Mouse (Mus musculus) embryonic facial prominence, embryonic 12.5 days (tissue): Measurements from ENCODE around the gene S1pr3. TPM values are rescaled to one million over a fixed set of nuclear protein-coding genes. Genes with fewer than 3 reads are reported as not detected.

Experiments
- ATAC-seq: fragments of 200-750 bp; cut with Nextera tagmentation; 2 replicates; pipeline ENCODE4 v1.8.0; 2017; ENCODE audit not compliant: insufficient number of reproducible peaks, insufficient read depth, low FRiP score, low TSS enrichment
- H3K27ac ChIP-seq: fragments of 300-500 bp; sonication (generic); 2 replicates; pipeline ENCODE4 v1.5.1; 2016; ENCODE audit warnings: mild to moderate bottlenecking
- H3K27me3 ChIP-seq: fragments of 300-500 bp; sonication (generic); 2 replicates; pipeline ENCODE4 v1.6.1; 2016; ENCODE audit warnings: mild to moderate bottlenecking, moderate library complexity
- H3K36me3 ChIP-seq: fragments of 300-500 bp; sonication (generic); 2 replicates; pipeline ENCODE4 v1.6.1; 2016; ENCODE audit warnings: mild to moderate bottlenecking
- H3K4me1 ChIP-seq: fragments of 300-500 bp; sonication (generic); 2 replicates; pipeline ENCODE4 v1.6.1; 2016
- H3K4me2 ChIP-seq: fragments of 300-500 bp; sonication (generic); replicated peaks from 2 replicates; pipeline ENCODE4 v1.6.1; 2016; ENCODE audit warnings: mild to moderate bottlenecking, moderate library complexity
- H3K4me3 ChIP-seq: fragments of 300-500 bp; sonication (generic); 2 replicates; pipeline ENCODE4 v1.5.1; 2016; ENCODE audit warnings: mild to moderate bottlenecking
- H3K9ac ChIP-seq: fragments of 300-500 bp; sonication (generic); 2 replicates; pipeline ENCODE4 v1.6.1; 2016; ENCODE audit warnings: mild to moderate bottlenecking, moderate library complexity
- H3K9me3 ChIP-seq: fragments of 300-500 bp; sonication (generic); 2 replicates; pipeline ENCODE4 v1.6.1; 2016; ENCODE audit warnings: mild to moderate bottlenecking, moderate library complexity
- WGBS: fragments of 180-500 bp; shearing (Covaris S2); methylation state at CpG from one replicate; pipeline ENCODE4 v1.1.7; 2016; 5-methylcytosine and 5-hydroxymethylcytosine counted together
- polyA plus RNA-seq: library from polyadenylated mRNA; unstranded; fragments of >200 nt; fragmentation: Nextera tagmentation; extraction: Ambion mirVana; gene quantifications from 2 replicates; pipeline ENCODE4 v1.2.1, GENCODE M21; 2016

Gene S1pr3
- polyA plus RNA-seq, 1 experiment from 2014 or later, result 144 TPM

GRCm38 (mm10) chr13:51407541-51408217 lies 760 bp upstream of the S1pr3 start:
- Histone ChIP-seq H3K4me1 (peaks cover 35% of the 10 kb centered on the region), H3K9me3 (no peaks in the 10 kb centered on the region), H3K4me2 (peak overlapping the region; percentile 65), H3K4me3 (peak overlapping the region; percentile 65), H3K36me3 (no peaks in the 10 kb centered on the region), H3K27ac (peak overlapping the region; percentile 83), H3K9ac (peak overlapping the region; percentile 79; the same call in 1 of the 2 replicates), H3K27me3 (no peaks in the 10 kb centered on the region)
- no peak for ATAC-seq
- whole genome bisulfite sequencing, result 20% methylated on average over 13 of the region's 13 CpGs

- ATAC-seq, result no peak
- peak overlapping the region; percentile 65 for H3K4me2 ChIP-seq
- peak overlapping the region; percentile 65 for H3K4me3 ChIP-seq
- WGBS, result 41% methylated on average over 6 of the region's 6 CpGs
- H3K9me3 ChIP-seq, result 0 out of 2 replicates have a peak, but pooled peaks cover 1% of the 10 kb centered on the region
- H3K27me3 ChIP-seq, result no peaks in the 10 kb centered on the region
- peak overlapping the region; percentile 83 for H3K27ac ChIP-seq
- H3K36me3 ChIP-seq, result peaks cover 14% of the 10 kb centered on the region
- peaks cover 44% of the 10 kb centered on the region for H3K4me1 ChIP-seq
- peak overlapping the region; percentile 79 for H3K9ac ChIP-seq
These were observed 1.6 kb downstream of the S1pr3 start for GRCm38 (mm10) chr13:51409936-51410481.

GRCm38 (mm10) chr13:51411243-51411642 lies 2.8 kb downstream of the S1pr3 start:
- H3K4me3 ChIP-seq, result peak overlapping the region; percentile 65
- peaks cover 26% of the 10 kb centered on the region for H3K36me3 ChIP-seq
- peak overlapping the region; percentile 83 for H3K27ac ChIP-seq
- no peak for ATAC-seq
- peak overlapping the region; percentile 79 for H3K9ac ChIP-seq
- 26% methylated on average over 9 of the region's 9 CpGs for WGBS
- 0 out of 2 replicates have a peak, but pooled peaks cover 4% of the 10 kb centered on the region for H3K9me3 ChIP-seq
- H3K4me1 ChIP-seq, result peaks cover 46% of the 10 kb centered on the region
- H3K27me3 ChIP-seq, result no peaks in the 10 kb centered on the region
- peak overlapping the region; percentile 65 for H3K4me2 ChIP-seq

- 14% methylated on average over 12 of the region's 12 CpGs for WGBS
- ATAC-seq, result no peak
- H3K27me3 ChIP-seq, result no peaks in the 10 kb centered on the region
- peak overlapping the region; percentile 65 for H3K4me2 ChIP-seq
- 0 out of 2 replicates have a peak, but pooled peaks cover 4% of the 10 kb centered on the region for H3K9me3 ChIP-seq
- H3K27ac ChIP-seq, result peak overlapping the region; percentile 83
- peak overlapping the region; percentile 65 for H3K4me3 ChIP-seq
- H3K4me1 ChIP-seq, result peaks cover 52% of the 10 kb centered on the region
- peaks cover 28% of the 10 kb centered on the region for H3K36me3 ChIP-seq
- peak overlapping the region; percentile 79 for H3K9ac ChIP-seq
These were observed 3.4 kb downstream of the S1pr3 start for GRCm38 (mm10) chr13:51411696-51412430.

GRCm38 (mm10) chr13:51413461-51413860 lies 5.0 kb downstream of the S1pr3 start:
- peaks cover 54% of the 10 kb centered on the region for H3K4me1 ChIP-seq

GRCm38 (mm10) chr13:51416727-51417126 lies 8.3 kb downstream of the S1pr3 start:
- no peak overlapping the region for H3K9ac ChIP-seq
- ATAC-seq, result no peak
- no peak overlapping the region for H3K4me2 ChIP-seq
- H3K27ac ChIP-seq, result peak overlapping the region; percentile 26; the same call in 1 of the 2 replicates
- 0 out of 2 replicates have a peak, but pooled peaks cover 4% of the 10 kb centered on the region for H3K9me3 ChIP-seq
- 88% methylated on average over 11 of the region's 11 CpGs for WGBS
- peaks cover 63% of the 10 kb centered on the region for H3K36me3 ChIP-seq
- H3K4me1 ChIP-seq, result peaks cover 43% of the 10 kb centered on the region
- no peak overlapping the region for H3K4me3 ChIP-seq
- H3K27me3 ChIP-seq, result no peaks in the 10 kb centered on the region

More at GRCm38 (mm10) chr13:51413461-51413860, 5.0 kb downstream of the S1pr3 start:
- WGBS, result 70% methylated on average over 3 of the region's 3 CpGs
- H3K27me3 ChIP-seq, result no peaks in the 10 kb centered on the region
- H3K4me2 ChIP-seq, result peak overlapping the region; percentile 65
- H3K36me3 ChIP-seq, result peaks cover 31% of the 10 kb centered on the region
- H3K4me3 ChIP-seq, result no peak overlapping the region
- H3K9ac ChIP-seq, result no peak overlapping the region
- no peak for ATAC-seq
- 0 out of 2 replicates have a peak, but pooled peaks cover 4% of the 10 kb centered on the region for H3K9me3 ChIP-seq
- H3K27ac ChIP-seq, result no peak overlapping the region

GRCm38 (mm10) chr13:51417796-51418195 lies 9.4 kb downstream of the S1pr3 start:
- ATAC-seq, result no peak
- Histone ChIP-seq H3K4me1 (peaks cover 33% of the 10 kb centered on the region), H3K27ac (peak overlapping the region; percentile 86), H3K27me3 (no peaks in the 10 kb centered on the region), H3K9me3 (0 out of 2 replicates have a peak, but pooled peaks cover 4% of the 10 kb centered on the region), H3K4me2 (peak overlapping the region; percentile 32), H3K4me3 (0 out of 2 replicates have a peak overlapping the region, but pooled peaks have one; percentile 5), H3K36me3 (peaks cover 74% of the 10 kb centered on the region), H3K9ac (peak overlapping the region; percentile 26)
- 59% methylated on average over 6 of the region's 6 CpGs for WGBS

- no peak overlapping the region for H3K4me3 ChIP-seq
- peaks cover 79% of the 10 kb centered on the region for H3K36me3 ChIP-seq
- H3K4me1 ChIP-seq, result peaks cover 27% of the 10 kb centered on the region
- peak overlapping the region; percentile 32 for H3K4me2 ChIP-seq
- H3K9ac ChIP-seq, result peak overlapping the region; percentile 26
- 0 out of 2 replicates have a peak, but pooled peaks cover 4% of the 10 kb centered on the region for H3K9me3 ChIP-seq
- 0 out of 2 replicates have a peak, but pooled peaks have one; percentile 35 for ATAC-seq
- H3K27ac ChIP-seq, result peak overlapping the region; percentile 86
- no peaks in the 10 kb centered on the region for H3K27me3 ChIP-seq
- 5% methylated on average over 20 of the region's 20 CpGs for WGBS
These were observed 10.0 kb downstream of the S1pr3 start for GRCm38 (mm10) chr13:51418268-51418941.

- WGBS, result 83% methylated on average over 19 of the region's 19 CpGs
- no peak overlapping the region for H3K4me3 ChIP-seq
These were observed 10.6 kb downstream of the S1pr3 start for GRCm38 (mm10) chr13:51418942-51419451.

GRCm38 (mm10) chr13:51419501-51419900 lies 11.1 kb downstream of the S1pr3 start:
- H3K27ac ChIP-seq, result no peak overlapping the region
- no peak for ATAC-seq
- 91% methylated on average over 15 of the region's 15 CpGs for WGBS

More at GRCm38 (mm10) chr13:51418942-51419451, 10.6 kb downstream of the S1pr3 start:
- H3K9ac ChIP-seq, result no peak overlapping the region
- 0 out of 2 replicates have a peak, but pooled peaks cover 4% of the 10 kb centered on the region for H3K9me3 ChIP-seq
- 0 out of 2 replicates have a peak overlapping the region, but pooled peaks have one; percentile 2 for H3K4me2 ChIP-seq
- H3K36me3 ChIP-seq, result peaks cover 79% of the 10 kb centered on the region
- no peaks in the 10 kb centered on the region for H3K27me3 ChIP-seq
- peaks cover 25% of the 10 kb centered on the region for H3K4me1 ChIP-seq
- ATAC-seq, result no peak
- H3K27ac ChIP-seq, result no peak overlapping the region

GRCm38 (mm10) chr13:51420861-51421260 lies 12.4 kb downstream of the S1pr3 start:
- H3K36me3 ChIP-seq, result peaks cover 61% of the 10 kb centered on the region
- ATAC-seq, result no peak
- no peak overlapping the region for H3K4me2 ChIP-seq
- H3K27ac ChIP-seq, result no peak overlapping the region
- WGBS, result 88% methylated on average over 9 of the region's 9 CpGs
- no peaks in the 10 kb centered on the region for H3K9me3 ChIP-seq
- peaks cover 25% of the 10 kb centered on the region for H3K4me1 ChIP-seq
- H3K4me3 ChIP-seq, result no peak overlapping the region
- no peaks in the 10 kb centered on the region for H3K27me3 ChIP-seq
- no peak overlapping the region for H3K9ac ChIP-seq

More at GRCm38 (mm10) chr13:51419501-51419900, 11.1 kb downstream of the S1pr3 start:
- Histone ChIP-seq H3K9me3 (0 out of 2 replicates have a peak, but pooled peaks cover 4% of the 10 kb centered on the region), H3K36me3 (peaks cover 74% of the 10 kb centered on the region), H3K4me1 (peaks cover 25% of the 10 kb centered on the region), H3K4me2 (no peak overlapping the region), H3K9ac (no peak overlapping the region), H3K27me3 (no peaks in the 10 kb centered on the region), H3K4me3 (no peak overlapping the region)
